Mouse (Mus musculus): ENCODE data around the gene Rela. TPM values are rescaled to one million over a fixed set of nuclear protein-coding genes. Genes with fewer than 3 reads are reported as not detected.
A peak's percentile ranks its signal among the peaks of the same experiment; 100 is the strongest.

Gene Rela
- total and polyA plus RNA-seq, 2 experiments from 2014 or later: 22.9 to 26.3 TPM

DNA sequence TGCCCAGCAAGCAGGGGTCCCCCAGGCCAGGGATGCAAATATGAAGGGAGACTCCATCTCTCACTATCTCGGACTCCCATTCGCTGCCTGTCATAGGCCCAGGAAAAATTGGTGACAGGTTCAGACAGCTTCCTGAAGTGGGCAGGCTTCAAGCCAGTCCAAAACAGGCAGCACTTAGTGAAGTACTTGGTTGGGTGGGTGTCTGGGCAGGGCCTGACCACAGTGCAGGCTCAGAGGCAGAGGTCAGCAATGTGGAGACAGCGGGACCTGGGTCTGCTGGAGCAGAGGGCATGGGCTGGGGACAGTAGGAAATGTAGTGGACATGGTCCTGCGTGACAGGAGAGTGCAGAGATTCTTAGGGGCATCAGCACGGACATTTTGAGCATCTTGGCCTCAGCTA, 54.3 kb downstream of the Rela start:
- DNase-seq (ENCODE audit: low spot score): no peak
- Histone ChIP-seq H3K9me3 (replicated peaks; ENCODE audit: control insufficient read depth, low read length) (no peaks in the 10 kb centered on the region), H3K36me3 (replicated peaks; ENCODE audit: control insufficient read depth, insufficient read depth, low read length) (peaks cover 46% of the 10 kb centered on the region), H3K27me3 (ENCODE audit: control insufficient read depth, insufficient read depth, low read length) (no peaks in the 10 kb centered on the region), H3K4me3 (ENCODE audit: low read depth, low read length) (peak overlapping the region; percentile 82), H3K4me1 (ENCODE audit: control insufficient read depth, insufficient read depth) (peaks cover 18% of the 10 kb centered on the region), H3K4me2 (ENCODE audit: low read depth, low read length) (peak overlapping the region; percentile 95), H3K27ac (ENCODE audit: low read depth) (peak overlapping the region; percentile 94), H3K9ac (replicated peaks; ENCODE audit: low read depth, low read length) (peak overlapping the region; percentile 77)
- no peak for TF ChIP-seq CTCF (IDR thresholded peaks at IDR 0.05; ENCODE audit: low read depth)
- WGBS: 52% methylated on average over 5 of the region's 5 CpGs
- ATAC-seq (ENCODE audit: insufficient read depth, low read depth): no peak

GRCm38 (mm10) chr19:5692086-5692912, 55.0 kb downstream of the Rela start:
- Histone ChIP-seq H3K4me2 (ENCODE audit: low read depth, low read length) (peak overlapping the region; percentile 95), H3K4me1 (ENCODE audit: control insufficient read depth, insufficient read depth) (peaks cover 18% of the 10 kb centered on the region), H3K4me3 (ENCODE audit: low read depth, low read length) (peak overlapping the region; percentile 82), H3K27ac (ENCODE audit: low read depth) (peak overlapping the region; percentile 94), H3K9me3 (replicated peaks; ENCODE audit: control insufficient read depth, low read length) (no peaks in the 10 kb centered on the region), H3K36me3 (replicated peaks; ENCODE audit: control insufficient read depth, insufficient read depth, low read length) (peaks cover 50% of the 10 kb centered on the region), H3K27me3 (ENCODE audit: control insufficient read depth, insufficient read depth, low read length) (no peaks in the 10 kb centered on the region), H3K9ac (replicated peaks; ENCODE audit: low read depth, low read length) (peak overlapping the region; percentile 77)
- DNase-seq (ENCODE audit: low spot score) (peak; percentile 83), ATAC-seq (ENCODE audit: insufficient read depth, low read depth) (peak; percentile 9; the same call in 1 of the 2 replicates)
- WGBS: 58% methylated on average over 10 of the region's 10 CpGs
- TF ChIP-seq CTCF (IDR thresholded peaks at IDR 0.05; ENCODE audit: low read depth): no peak
- peak; percentile 86; the same call in 1 of the 2 replicates for TF ChIP-seq EP300 (IDR thresholded peaks at IDR 0.05; ENCODE audit: low read depth)

DNA sequence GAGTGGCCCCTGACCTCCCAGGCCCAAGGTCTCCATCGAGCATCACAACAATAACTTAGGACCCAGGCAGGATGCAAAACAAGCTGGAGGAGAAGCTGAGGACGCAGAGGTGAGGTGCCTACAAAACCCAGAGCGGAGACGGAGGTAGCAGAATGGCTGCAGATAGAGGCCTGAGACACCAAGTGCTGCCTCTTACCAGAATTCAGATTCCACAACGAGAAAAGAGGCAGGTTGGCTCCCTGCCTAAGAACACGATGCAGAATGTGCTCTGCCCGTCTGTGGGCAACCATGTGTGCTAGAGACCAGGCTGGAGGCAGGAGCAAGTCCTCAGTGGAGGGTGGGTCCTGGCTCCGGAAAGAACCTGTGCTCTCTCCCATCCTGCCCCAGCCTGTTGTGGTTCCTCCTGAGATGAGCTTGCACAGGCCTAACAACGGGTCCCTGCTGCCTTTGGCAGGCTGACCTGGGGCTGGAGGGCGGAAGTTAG, 55.7 kb downstream of the Rela start:
- H3K9ac ChIP-seq (replicated peaks; ENCODE audit: low read depth, low read length): peak overlapping the region; percentile 77; the same call in 1 of the 2 replicates
- H3K36me3 ChIP-seq (replicated peaks; ENCODE audit: control insufficient read depth, insufficient read depth, low read length): peaks cover 57% of the 10 kb centered on the region
- peaks cover 14% of the 10 kb centered on the region; the same call in 1 of the 2 replicates for H3K4me1 ChIP-seq (ENCODE audit: control insufficient read depth, insufficient read depth)
- H3K4me2 ChIP-seq (ENCODE audit: low read depth, low read length): peak overlapping the region; percentile 95
- no peak for TF ChIP-seq CTCF (IDR thresholded peaks at IDR 0.05; ENCODE audit: low read depth)
- TF ChIP-seq EP300 (IDR thresholded peaks at IDR 0.05; ENCODE audit: low read depth): no peak
- WGBS: 46% methylated on average over 10 of the region's 10 CpGs
- no peak for ATAC-seq (ENCODE audit: insufficient read depth, low read depth)
- H3K27me3 ChIP-seq (ENCODE audit: control insufficient read depth, insufficient read depth, low read length): no peaks in the 10 kb centered on the region
- H3K4me3 ChIP-seq (ENCODE audit: low read depth, low read length): peak overlapping the region; percentile 82
- H3K9me3 ChIP-seq (replicated peaks; ENCODE audit: control insufficient read depth, low read length): no peaks in the 10 kb centered on the region
- H3K27ac ChIP-seq (ENCODE audit: low read depth): peak overlapping the region; percentile 94
- no peak for DNase-seq (ENCODE audit: low spot score)

- H3K4me3 ChIP-seq (ENCODE audit: low read depth, low read length): 0 out of 2 replicates have a peak overlapping the region, but pooled peaks have one; percentile 82
- H3K9ac ChIP-seq (replicated peaks; ENCODE audit: low read depth, low read length): no peak overlapping the region
- H3K9me3 ChIP-seq (replicated peaks; ENCODE audit: control insufficient read depth, low read length): no peaks in the 10 kb centered on the region
- H3K27me3 ChIP-seq (ENCODE audit: control insufficient read depth, insufficient read depth, low read length): no peaks in the 10 kb centered on the region
- no peak for ATAC-seq (ENCODE audit: insufficient read depth, low read depth)
- peak overlapping the region; percentile 94; the same call in 1 of the 2 replicates for H3K27ac ChIP-seq (ENCODE audit: low read depth)
- H3K36me3 ChIP-seq (replicated peaks; ENCODE audit: control insufficient read depth, insufficient read depth, low read length): peaks cover 65% of the 10 kb centered on the region
- peaks cover 14% of the 10 kb centered on the region; the same call in 1 of the 2 replicates for H3K4me1 ChIP-seq (ENCODE audit: control insufficient read depth, insufficient read depth)
- 75% methylated on average over 6 of the region's 6 CpGs for WGBS
- no peak for DNase-seq (ENCODE audit: low spot score)
- TF ChIP-seq EP300 (IDR thresholded peaks at IDR 0.05; ENCODE audit: low read depth) (no peak), CTCF (IDR thresholded peaks at IDR 0.05; ENCODE audit: low read depth) (no peak)
- peak overlapping the region; percentile 95 for H3K4me2 ChIP-seq (ENCODE audit: low read depth, low read length)
Observed at GRCm38 (mm10) chr19:5693801-5694200, 56.5 kb downstream of the Rela start.

- peaks cover 14% of the 10 kb centered on the region; the same call in 1 of the 2 replicates for H3K4me1 ChIP-seq (ENCODE audit: control insufficient read depth, insufficient read depth)
- TF ChIP-seq EP300 (IDR thresholded peaks at IDR 0.05; ENCODE audit: low read depth): no peak
- TF ChIP-seq CTCF (IDR thresholded peaks at IDR 0.05; ENCODE audit: low read depth): no peak
- ATAC-seq (ENCODE audit: insufficient read depth, low read depth) (no peak), DNase-seq (ENCODE audit: low spot score) (no peak)
- no peaks in the 10 kb centered on the region for H3K9me3 ChIP-seq (replicated peaks; ENCODE audit: control insufficient read depth, low read length)
- H3K4me2 ChIP-seq (ENCODE audit: low read depth, low read length): no peak overlapping the region
- no peak overlapping the region for H3K27ac ChIP-seq (ENCODE audit: low read depth)
- H3K4me3 ChIP-seq (ENCODE audit: low read depth, low read length): no peak overlapping the region
- H3K9ac ChIP-seq (replicated peaks; ENCODE audit: low read depth, low read length): no peak overlapping the region
- H3K27me3 ChIP-seq (ENCODE audit: control insufficient read depth, insufficient read depth, low read length): no peaks in the 10 kb centered on the region
- H3K36me3 ChIP-seq (replicated peaks; ENCODE audit: control insufficient read depth, insufficient read depth, low read length): peaks cover 84% of the 10 kb centered on the region
- 49% methylated on average over 41 of the region's 41 CpGs for WGBS
Observed at GRCm38 (mm10) chr19:5695849-5696462, 58.7 kb downstream of the Rela start.

Small RNA genes within 50 kb of the gene (microRNA-seq; reads per million reads assigned to microRNA genes)
- not detected for gene Mir6987

Other genes starting within 250 kb of the Rela start
- gene Sart1, start 248.8 kb upstream of the Rela start, total RNA-seq (2014; rRNA removed; ENCODE audit: low replicate concordance): 4.4 and 39.0 TPM in 2 replicates
- gene Sart1, start 248.8 kb upstream of the Rela start, polyA plus RNA-seq (2015; fragmentation: Nextera tagmentation; extraction: Ambion mirVana): 26.4 and 26.9 TPM in 2 replicates
- 0.31 and 3.5 TPM in 2 replicates for gene Tsga10ip, start 235.0 kb upstream of the Rela start, total RNA-seq (2014; rRNA removed; ENCODE audit: low replicate concordance)
- 2.5 and 3.5 TPM in 2 replicates for gene Tsga10ip, start 235.0 kb upstream of the Rela start, polyA plus RNA-seq (2015; fragmentation: Nextera tagmentation; extraction: Ambion mirVana)
- 169 and 171 TPM in 2 replicates for gene Drap1, start 212.5 kb upstream of the Rela start, total RNA-seq (2014; rRNA removed; ENCODE audit: low replicate concordance)
- 328 and 338 TPM in 2 replicates for gene Drap1, start 212.5 kb upstream of the Rela start, polyA plus RNA-seq (2015; fragmentation: Nextera tagmentation; extraction: Ambion mirVana)
- 47.4 and 59.1 TPM in 2 replicates for gene AI837181, start 212.3 kb upstream of the Rela start, total RNA-seq (2014; rRNA removed; ENCODE audit: low replicate concordance)
- gene AI837181, start 212.3 kb upstream of the Rela start, polyA plus RNA-seq (2015; fragmentation: Nextera tagmentation; extraction: Ambion mirVana): 38.1 and 40.5 TPM in 2 replicates
- not detected in 2 replicates for gene Fosl1, start 189.9 kb upstream of the Rela start, total RNA-seq (2014; rRNA removed; ENCODE audit: low replicate concordance)
- 0.12 TPM in 1 of 2 replicates, not detected in the other for gene Fosl1, start 189.9 kb upstream of the Rela start, polyA plus RNA-seq (2015; fragmentation: Nextera tagmentation; extraction: Ambion mirVana)
- 9.2 and 11.3 TPM in 2 replicates for gene Ccdc85b, start 179.6 kb upstream of the Rela start, total RNA-seq (2014; rRNA removed; ENCODE audit: low replicate concordance)
- gene Ccdc85b, start 179.6 kb upstream of the Rela start, polyA plus RNA-seq (2015; fragmentation: Nextera tagmentation; extraction: Ambion mirVana): 10.2 and 10.6 TPM in 2 replicates
- 81.6 and 86.4 TPM in 2 replicates for gene Fibp, start 176.9 kb upstream of the Rela start, total RNA-seq (2014; rRNA removed; ENCODE audit: low replicate concordance)
- 142 and 146 TPM in 2 replicates for gene Fibp, start 176.9 kb upstream of the Rela start, polyA plus RNA-seq (2015; fragmentation: Nextera tagmentation; extraction: Ambion mirVana)
- not detected in 2 replicates for gene Ctsw, start 169.0 kb upstream of the Rela start, total RNA-seq (2014; rRNA removed; ENCODE audit: low replicate concordance)
- gene Ctsw, start 169.0 kb upstream of the Rela start, polyA plus RNA-seq (2015; fragmentation: Nextera tagmentation; extraction: Ambion mirVana): 0.42 and 0.73 TPM in 2 replicates
- gene Efemp2, start 163.5 kb upstream of the Rela start, total RNA-seq (2014; rRNA removed; ENCODE audit: low replicate concordance): 46.8 and 52.7 TPM in 2 replicates
- 32.2 and 34.1 TPM in 2 replicates for gene Efemp2, start 163.5 kb upstream of the Rela start, polyA plus RNA-seq (2015; fragmentation: Nextera tagmentation; extraction: Ambion mirVana)
- gene Mus81, start 149.1 kb upstream of the Rela start, total RNA-seq (2014; rRNA removed; ENCODE audit: low replicate concordance): 45.8 and 62.4 TPM in 2 replicates
- gene Mus81, start 149.1 kb upstream of the Rela start, polyA plus RNA-seq (2015; fragmentation: Nextera tagmentation; extraction: Ambion mirVana): 35.8 and 36.8 TPM in 2 replicates
- gene Cfl1, start 147.0 kb upstream of the Rela start, total RNA-seq (2014; rRNA removed; ENCODE audit: low replicate concordance): 448 and 685 TPM in 2 replicates
- 948 and 963 TPM in 2 replicates for gene Cfl1, start 147.0 kb upstream of the Rela start, polyA plus RNA-seq (2015; fragmentation: Nextera tagmentation; extraction: Ambion mirVana)
- gene 1700020D05Rik, start 133.7 kb upstream of the Rela start, total RNA-seq (2014; rRNA removed; ENCODE audit: low replicate concordance): not detected in 2 replicates
- gene 1700020D05Rik, start 133.7 kb upstream of the Rela start, polyA plus RNA-seq (2015; fragmentation: Nextera tagmentation; extraction: Ambion mirVana): not detected in 2 replicates
- gene Snx32, start 126.9 kb upstream of the Rela start, total RNA-seq (2014; rRNA removed; ENCODE audit: low replicate concordance): 8.6 and 22.6 TPM in 2 replicates
- gene Snx32, start 126.9 kb upstream of the Rela start, polyA plus RNA-seq (2015; fragmentation: Nextera tagmentation; extraction: Ambion mirVana): 9.1 and 9.3 TPM in 2 replicates
- not detected in 2 replicates for gene Ovol1, start 76.8 kb upstream of the Rela start, total RNA-seq (2014; rRNA removed; ENCODE audit: low replicate concordance)
- 0.05 TPM in 1 of 2 replicates, not detected in the other for gene Ovol1, start 76.8 kb upstream of the Rela start, polyA plus RNA-seq (2015; fragmentation: Nextera tagmentation; extraction: Ambion mirVana)
- gene Ap5b1, start 69.5 kb upstream of the Rela start, total RNA-seq (2014; rRNA removed; ENCODE audit: low replicate concordance): 5.8 and 12.9 TPM in 2 replicates
- 1.7 and 2.0 TPM in 2 replicates for gene Ap5b1, start 69.5 kb upstream of the Rela start, polyA plus RNA-seq (2015; fragmentation: Nextera tagmentation; extraction: Ambion mirVana)
- gene Rnaseh2c, start 35.6 kb upstream of the Rela start, total RNA-seq (2014; rRNA removed; ENCODE audit: low replicate concordance): 42.4 and 57.6 TPM in 2 replicates
- gene Rnaseh2c, start 35.6 kb upstream of the Rela start, polyA plus RNA-seq (2015; fragmentation: Nextera tagmentation; extraction: Ambion mirVana): 50.7 and 51.8 TPM in 2 replicates
- gene Kat5, start 27.2 kb upstream of the Rela start, total RNA-seq (2014; rRNA removed; ENCODE audit: low replicate concordance): 55.4 and 164 TPM in 2 replicates
- gene Kat5, start 27.2 kb upstream of the Rela start, polyA plus RNA-seq (2015; fragmentation: Nextera tagmentation; extraction: Ambion mirVana): 27.0 and 29.7 TPM in 2 replicates
- 33.2 and 37.8 TPM in 2 replicates for gene Sipa1, start 26.2 kb downstream of the Rela start, total RNA-seq (2014; rRNA removed; ENCODE audit: low replicate concordance)
- gene Sipa1, start 26.2 kb downstream of the Rela start, polyA plus RNA-seq (2015; fragmentation: Nextera tagmentation; extraction: Ambion mirVana): 12.3 and 14.0 TPM in 2 replicates
- 43.5 and 51.5 TPM in 2 replicates for gene Map3k11, start 51.3 kb downstream of the Rela start, total RNA-seq (2014; rRNA removed; ENCODE audit: low replicate concordance)
- gene Map3k11, start 51.3 kb downstream of the Rela start, polyA plus RNA-seq (2015; fragmentation: Nextera tagmentation; extraction: Ambion mirVana): 16.3 and 17.0 TPM in 2 replicates
- gene Pcnx3, start 51.4 kb downstream of the Rela start, total RNA-seq (2014; rRNA removed; ENCODE audit: low replicate concordance): 27.0 and 35.9 TPM in 2 replicates
- 6.1 and 6.7 TPM in 2 replicates for gene Pcnx3, start 51.4 kb downstream of the Rela start, polyA plus RNA-seq (2015; fragmentation: Nextera tagmentation; extraction: Ambion mirVana)
- gene Kcnk7, start 66.9 kb downstream of the Rela start, total RNA-seq (2014; rRNA removed; ENCODE audit: low replicate concordance): not detected in 2 replicates
- 0.30 and 0.34 TPM in 2 replicates for gene Kcnk7, start 66.9 kb downstream of the Rela start, polyA plus RNA-seq (2015; fragmentation: Nextera tagmentation; extraction: Ambion mirVana)
- 113 and 118 TPM in 2 replicates for gene Ehbp1l1, start 88.8 kb downstream of the Rela start, total RNA-seq (2014; rRNA removed; ENCODE audit: low replicate concordance)
- gene Ehbp1l1, start 88.8 kb downstream of the Rela start, polyA plus RNA-seq (2015; fragmentation: Nextera tagmentation; extraction: Ambion mirVana): 86.5 and 111 TPM in 2 replicates
- gene Fam89b, start 92.2 kb downstream of the Rela start, total RNA-seq (2014; rRNA removed; ENCODE audit: low replicate concordance): 118 and 140 TPM in 2 replicates
- 74.8 and 76.6 TPM in 2 replicates for gene Fam89b, start 92.2 kb downstream of the Rela start, polyA plus RNA-seq (2015; fragmentation: Nextera tagmentation; extraction: Ambion mirVana)
- 60.0 and 73.4 TPM in 2 replicates for gene Ltbp3, start 103.4 kb downstream of the Rela start, total RNA-seq (2014; rRNA removed; ENCODE audit: low replicate concordance)
- 15.4 and 16.3 TPM in 2 replicates for gene Ltbp3, start 103.4 kb downstream of the Rela start, polyA plus RNA-seq (2015; fragmentation: Nextera tagmentation; extraction: Ambion mirVana)
- 78.0 and 82.4 TPM in 2 replicates for gene Scyl1, start 133.9 kb downstream of the Rela start, total RNA-seq (2014; rRNA removed; ENCODE audit: low replicate concordance)
- 46.1 and 47.1 TPM in 2 replicates for gene Scyl1, start 133.9 kb downstream of the Rela start, polyA plus RNA-seq (2015; fragmentation: Nextera tagmentation; extraction: Ambion mirVana)
- 29.1 and 53.8 TPM in 2 replicates for gene Frmd8, start 237.8 kb downstream of the Rela start, total RNA-seq (2014; rRNA removed; ENCODE audit: low replicate concordance)
- gene Frmd8, start 237.8 kb downstream of the Rela start, polyA plus RNA-seq (2015; fragmentation: Nextera tagmentation; extraction: Ambion mirVana): 12.8 and 14.9 TPM in 2 replicates
- 3.1 and 4.8 TPM in 2 replicates for gene Slc25a45, start 240.3 kb downstream of the Rela start, total RNA-seq (2014; rRNA removed; ENCODE audit: low replicate concordance)
- 2.8 and 2.9 TPM in 2 replicates for gene Slc25a45, start 240.3 kb downstream of the Rela start, polyA plus RNA-seq (2015; fragmentation: Nextera tagmentation; extraction: Ambion mirVana)

Measured in heart, postnatal 0 days (tissue).